Mouse (Mus musculus) stomach, embryonic 16.5 days (tissue): Measurements from ENCODE around the gene Gm20517. TPM values are rescaled to one million over a fixed set of nuclear protein-coding genes. Genes with fewer than 3 reads are reported as not detected.

ENCODE experiments used
- ATAC-seq: fragments of 200-750 bp; cut with Nextera tagmentation; 2 replicates; pipeline ENCODE4 v1.8.0; 2017; ENCODE audit warnings: moderate number of reproducible peaks, moderate TSS enrichment; ENCODE audit not compliant: insufficient read depth, low FRiP score
- H3K27ac ChIP-seq: fragments of 300-500 bp; sonication (generic); 2 replicates; pipeline ENCODE4 v1.5.1; 2014; ENCODE audit warnings: low read length
- H3K27me3 ChIP-seq: fragments of 300-500 bp; sonication (generic); 2 replicates; pipeline ENCODE4 v1.6.1; 2014; ENCODE audit warnings: low read length, control low read depth, mixed read lengths; ENCODE audit not compliant: control insufficient read depth, insufficient read depth
- H3K36me3 ChIP-seq: fragments of 300-500 bp; sonication (generic); 2 replicates; pipeline ENCODE4 v1.6.1; 2014; ENCODE audit warnings: low read length; ENCODE audit not compliant: control insufficient read depth, insufficient read depth
- H3K4me1 ChIP-seq: fragments of 300-500 bp; sonication (generic); 2 replicates; pipeline ENCODE4 v1.6.1; 2014; ENCODE audit warnings: low read length, control low read depth, mixed read lengths; ENCODE audit not compliant: control insufficient read depth, insufficient read depth
- H3K4me2 ChIP-seq: fragments of 300-500 bp; sonication (generic); 2 replicates; pipeline ENCODE4 v1.6.1; 2014; ENCODE audit warnings: low read depth, low read length, mixed read lengths
- H3K4me3 ChIP-seq: fragments of 300-500 bp; sonication (generic); replicated peaks from 2 replicates; pipeline ENCODE4 v1.5.1; 2014; ENCODE audit warnings: mild to moderate bottlenecking, low read length
- H3K9ac ChIP-seq: fragments of 300-500 bp; sonication (generic); 2 replicates; pipeline ENCODE4 v1.6.1; 2014; ENCODE audit warnings: low read length
- H3K9me3 ChIP-seq: fragments of 300-500 bp; sonication (generic); replicated peaks from 2 replicates; pipeline ENCODE4 v1.6.1; 2016; ENCODE audit warnings: low read length, control low read depth; ENCODE audit not compliant: control insufficient read depth
- WGBS: fragments of 180-500 bp; shearing (Covaris S2); extraction: QIAGEN DNeasy Blood & Tissue Kit; methylation state at CpG from one replicate; pipeline ENCODE4 v1.1.7; 2014; 5-methylcytosine and 5-hydroxymethylcytosine counted together
- polyA plus RNA-seq: library from polyadenylated mRNA; unstranded; fragments of >200 nt; fragmentation: Nextera tagmentation; extraction: Ambion mirVana; gene quantifications from 2 replicates; pipeline ENCODE4 v1.2.1, GENCODE M21; 2015

Gm20517 gene
- polyA plus RNA-seq, 1 experiment from 2014 or later: 0.89 TPM

DNA sequence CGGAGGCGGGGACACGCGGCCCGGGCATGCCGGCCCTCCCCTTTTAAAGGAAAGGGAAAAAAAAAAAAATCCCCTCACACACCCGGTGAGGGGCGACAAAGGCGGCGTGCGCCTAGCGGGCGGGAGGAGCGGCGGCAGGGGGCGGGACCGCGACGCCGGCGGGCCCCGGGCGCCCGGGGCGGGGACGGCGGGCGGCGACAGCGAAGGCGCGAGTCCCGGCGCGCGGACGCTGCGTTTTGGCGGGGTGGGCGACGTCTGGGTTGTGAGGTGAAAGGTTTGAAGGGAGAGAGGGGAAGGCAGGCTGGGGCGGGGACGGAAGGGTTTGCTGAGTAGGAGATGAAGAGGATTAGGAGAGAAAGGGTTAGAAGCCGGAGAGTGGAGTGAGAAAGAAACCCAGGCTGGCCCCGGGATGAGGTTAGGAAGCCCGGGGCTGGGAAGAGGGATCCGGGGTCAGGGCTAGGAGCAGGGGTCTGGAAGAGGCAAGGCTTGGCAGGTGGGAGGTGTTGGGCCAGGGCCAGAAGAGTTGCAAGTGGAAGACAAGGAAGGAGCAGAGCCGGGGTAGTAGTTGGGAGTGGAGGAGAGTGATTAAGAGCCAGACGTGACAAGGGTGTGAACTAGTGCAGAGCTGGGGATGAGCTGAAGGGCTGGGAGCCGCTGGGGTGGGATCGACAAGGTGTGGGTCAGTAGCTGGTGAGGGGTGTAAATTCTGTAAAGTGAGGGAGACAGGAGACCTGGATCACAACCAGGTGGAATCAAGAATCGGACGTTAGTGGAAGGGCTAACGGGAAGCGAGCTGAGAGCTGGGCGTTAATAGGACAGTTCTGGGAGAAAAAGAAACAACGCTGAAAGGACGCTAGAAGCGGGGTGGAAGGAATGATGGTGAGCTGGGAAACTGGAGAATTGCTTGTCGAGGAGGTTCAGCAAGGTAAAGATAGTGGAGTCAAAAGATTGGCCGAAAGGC lies 18.6 kb downstream of the Gm20517 start:
- H3K36me3 ChIP-seq: no peaks in the 10 kb centered on the region
- under 1% methylated on average over 61 of the region's 61 CpGs for WGBS
- peaks cover 8% of the 10 kb centered on the region for H3K4me1 ChIP-seq
- no peaks in the 10 kb centered on the region for H3K27me3 ChIP-seq
- H3K4me2 ChIP-seq: peak overlapping the region; percentile 97
- no peaks in the 10 kb centered on the region for H3K9me3 ChIP-seq
- peak overlapping the region; percentile 73 for H3K4me3 ChIP-seq
- H3K9ac ChIP-seq: peak overlapping the region; percentile 79
- ATAC-seq: peak; percentile 71; the same call in 1 of the 2 replicates
- peak overlapping the region; percentile 94 for H3K27ac ChIP-seq

GRCm38 (mm10) chr17:47630678-47631065 lies 19.3 kb downstream of the Gm20517 start, which contains the start of gene Usp49:
Gene Usp49 (plus strand): TSS chr17:47630690.
- Histone ChIP-seq H3K4me3 (peak within 1 kb of the TSS; percentile 73), H3K27ac (peak within 1 kb of the TSS; percentile 94), H3K9ac (peak within 1 kb of the TSS; percentile 79), H3K9me3 (no peaks in the 10 kb centered on the region), H3K4me1 (peaks cover 8% of the 10 kb centered on the region), H3K4me2 (peak within 1 kb of the TSS; percentile 97), H3K36me3 (no peaks in the 10 kb centered on the region), H3K27me3 (no peaks in the 10 kb centered on the region)
- WGBS: 0% methylated on average over 3 of the region's 3 CpGs
- ATAC-seq: no peak

DNA sequence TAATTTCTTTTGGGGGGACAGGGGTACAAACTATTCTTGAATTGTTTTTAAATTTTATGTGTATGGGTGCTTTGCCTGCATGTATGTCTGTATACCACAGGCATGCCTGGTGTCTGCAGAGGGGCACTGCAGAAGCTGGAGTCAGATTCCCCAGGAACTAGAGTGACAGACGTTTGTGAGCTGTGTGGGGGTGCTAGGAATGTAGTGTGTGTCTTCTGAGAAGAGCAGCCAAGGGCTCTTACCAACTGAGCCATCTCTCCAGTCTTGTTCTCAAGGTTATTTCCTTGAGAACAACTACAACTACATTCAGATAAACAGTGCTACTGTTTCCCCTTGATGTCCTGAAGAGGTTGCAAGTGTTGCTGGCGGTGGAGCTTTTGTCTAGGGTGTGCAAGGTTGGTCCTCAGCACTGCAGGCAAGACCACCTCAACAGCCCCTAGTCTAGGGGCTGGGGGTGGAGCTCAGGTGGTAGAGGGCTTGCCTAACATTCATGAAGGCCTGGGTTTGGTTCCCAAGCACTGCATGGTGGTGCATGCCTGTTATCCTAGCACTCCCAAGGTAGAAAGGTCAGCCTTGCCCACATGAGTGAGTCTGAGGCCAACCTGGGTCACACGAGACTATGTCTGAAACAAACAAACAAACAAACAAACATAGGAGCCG lies 20.9 kb downstream of the Gm20517 start:
- Histone ChIP-seq H3K36me3 (no peaks in the 10 kb centered on the region), H3K9ac (no peak overlapping the region), H3K27me3 (no peaks in the 10 kb centered on the region), H3K4me3 (no peak overlapping the region), H3K9me3 (no peaks in the 10 kb centered on the region), H3K27ac (no peak overlapping the region), H3K4me1 (peaks cover 8% of the 10 kb centered on the region), H3K4me2 (no peak overlapping the region)
- WGBS: 60% methylated on average over 4 of the region's 4 CpGs
- ATAC-seq: no peak

DNA sequence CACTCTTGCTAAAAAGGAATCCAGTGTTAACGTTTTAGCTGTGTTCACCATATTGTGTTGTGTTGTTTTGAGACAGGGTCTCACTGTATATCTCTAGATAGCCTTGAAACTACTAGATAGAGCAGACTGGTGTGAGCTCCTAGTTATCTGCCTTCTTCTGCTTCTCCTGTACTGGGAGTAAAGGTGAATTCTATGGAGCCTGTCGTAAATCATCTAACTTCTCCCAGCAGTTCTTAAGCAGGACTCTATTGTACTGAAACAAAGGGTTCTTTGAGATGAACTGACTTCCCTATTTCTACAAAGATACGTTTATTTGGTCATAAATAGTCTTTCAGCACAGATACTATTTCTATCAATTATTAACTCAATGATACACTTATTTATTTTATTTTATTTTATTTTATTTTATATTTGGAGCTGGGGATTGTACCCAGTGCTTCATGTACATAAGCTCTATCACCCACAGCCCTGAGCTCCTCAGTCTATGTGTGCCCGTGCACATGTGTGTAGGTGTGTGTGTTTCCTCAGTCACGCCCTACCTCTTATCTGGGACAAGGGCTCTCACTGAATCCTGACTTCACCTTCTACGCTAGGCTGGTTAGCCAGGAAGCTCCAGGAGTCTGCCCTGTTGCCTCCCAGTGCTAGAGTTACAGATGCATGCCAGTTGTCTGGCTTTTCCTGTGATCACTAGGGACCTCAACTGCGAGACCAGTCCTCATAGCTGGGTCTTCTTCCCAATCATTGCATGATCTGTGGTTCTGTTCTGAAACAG lies 22.8 kb downstream of the Gm20517 start:
- Histone ChIP-seq H3K36me3 (no peaks in the 10 kb centered on the region), H3K4me3 (no peak overlapping the region), H3K4me1 (peaks cover 6% of the 10 kb centered on the region), H3K9me3 (no peaks in the 10 kb centered on the region), H3K4me2 (no peak overlapping the region), H3K27ac (peak overlapping the region; percentile 33; the same call in 1 of the 2 replicates), H3K9ac (no peak overlapping the region), H3K27me3 (no peaks in the 10 kb centered on the region)
- peak; percentile 23; the same call in 1 of the 2 replicates for ATAC-seq
- WGBS: 64% methylated on average over 7 of the region's 7 CpGs

- Histone ChIP-seq H3K27ac (no peak overlapping the region), H3K36me3 (no peaks in the 10 kb centered on the region), H3K4me3 (no peak overlapping the region), H3K9ac (no peak overlapping the region), H3K4me2 (no peak overlapping the region), H3K9me3 (no peaks in the 10 kb centered on the region), H3K4me1 (no peaks in the 10 kb centered on the region), H3K27me3 (no peaks in the 10 kb centered on the region)
- WGBS: 81% methylated on average over 2 of the region's 2 CpGs
- no peak for ATAC-seq
Observed at GRCm38 (mm10) chr17:47642992-47643391, 31.6 kb downstream of the Gm20517 start.

- WGBS: 89% methylated on average over 1 of the region's 1 CpGs
- H3K27ac ChIP-seq: no peak overlapping the region
- no peak overlapping the region for H3K4me2 ChIP-seq
- no peak overlapping the region for H3K4me3 ChIP-seq
- no peaks in the 10 kb centered on the region for H3K36me3 ChIP-seq
- H3K9ac ChIP-seq: no peak overlapping the region
- H3K27me3 ChIP-seq: no peaks in the 10 kb centered on the region
- no peaks in the 10 kb centered on the region for H3K9me3 ChIP-seq
- no peaks in the 10 kb centered on the region for H3K4me1 ChIP-seq
- no peak for ATAC-seq
Observed at GRCm38 (mm10) chr17:47646683-47647082, 35.3 kb downstream of the Gm20517 start.

GRCm38 (mm10) chr17:47648966-47649365 lies 37.6 kb downstream of the Gm20517 start:
- H3K4me3 ChIP-seq: no peak overlapping the region
- no peak overlapping the region for H3K4me2 ChIP-seq
- H3K9ac ChIP-seq: no peak overlapping the region
- 61% methylated on average over 4 of the region's 4 CpGs for WGBS
- no peaks in the 10 kb centered on the region for H3K36me3 ChIP-seq
- H3K27ac ChIP-seq: no peak overlapping the region
- no peaks in the 10 kb centered on the region for H3K9me3 ChIP-seq
- no peaks in the 10 kb centered on the region for H3K4me1 ChIP-seq
- ATAC-seq: no peak
- H3K27me3 ChIP-seq: no peaks in the 10 kb centered on the region

DNA sequence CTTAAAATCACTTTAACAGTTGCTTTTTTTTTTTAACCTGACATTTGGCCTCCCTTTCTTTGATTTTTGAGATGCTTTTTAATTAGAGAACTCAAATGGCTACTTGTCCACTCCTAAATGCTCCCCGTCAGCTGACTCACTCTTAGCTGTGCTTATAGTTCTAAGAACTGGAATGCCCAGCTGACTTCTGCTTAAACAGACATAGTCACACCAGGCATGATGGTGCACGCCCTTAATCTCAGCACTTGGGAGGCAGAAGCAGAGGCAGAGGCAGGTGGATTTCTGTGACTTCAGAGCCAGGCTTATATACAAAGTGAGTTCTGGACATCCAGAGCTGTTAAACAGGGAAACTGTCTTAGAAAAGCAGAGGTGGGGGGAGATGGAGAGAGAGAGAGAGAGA lies 40.6 kb downstream of the Gm20517 start:
- Histone ChIP-seq H3K27me3 (no peaks in the 10 kb centered on the region), H3K4me1 (no peaks in the 10 kb centered on the region), H3K4me3 (no peak overlapping the region), H3K27ac (no peak overlapping the region), H3K9ac (no peak overlapping the region), H3K36me3 (no peaks in the 10 kb centered on the region), H3K4me2 (no peak overlapping the region), H3K9me3 (no peaks in the 10 kb centered on the region)
- no peak for ATAC-seq
- 78% methylated on average over 2 of the region's 2 CpGs for WGBS
